Mouse (Mus musculus) stomach, embryonic 14.5 days (tissue): ENCODE data around the gene Vps11. TPM values are rescaled to one million over a fixed set of nuclear protein-coding genes. Genes with fewer than 3 reads are reported as not detected.
"Not testable (repeated sequence)": the region's sequence is repeated elsewhere in the genome, so short reads cannot be mapped to it uniquely, and the experiment has no call there.

Experiments
- ATAC-seq: fragments of 200-750 bp; cut with Nextera tagmentation; 2 replicates; pipeline ENCODE4 v1.8.0; 2017; ENCODE audit warnings: low read depth, moderate TSS enrichment; ENCODE audit not compliant: insufficient number of reproducible peaks, insufficient read depth, low FRiP score
- H3K27ac ChIP-seq: fragments of 300-500 bp; sonication (generic); 2 replicates; pipeline ENCODE4 v1.5.1; 2014; ENCODE audit warnings: mild to moderate bottlenecking, low read length, moderate library complexity, mixed read lengths
- H3K27me3 ChIP-seq: fragments of 300-500 bp; sonication (generic); 2 replicates; pipeline ENCODE4 v1.6.1; 2014; ENCODE audit warnings: low read length, control low read depth, mixed read lengths; ENCODE audit not compliant: control insufficient read depth, insufficient read depth
- H3K36me3 ChIP-seq: fragments of 300-500 bp; sonication (generic); 2 replicates; pipeline ENCODE4 v1.6.1; 2014; ENCODE audit warnings: mild to moderate bottlenecking, control low read depth, low read length, moderate library complexity, mixed read lengths; ENCODE audit not compliant: control insufficient read depth, insufficient read depth
- H3K4me1 ChIP-seq: fragments of 300-500 bp; sonication (generic); 2 replicates; pipeline ENCODE4 v1.6.1; 2014; ENCODE audit warnings: low read length, control low read depth, mixed read lengths; ENCODE audit not compliant: control insufficient read depth, insufficient read depth
- H3K4me2 ChIP-seq: fragments of 300-500 bp; sonication (generic); replicated peaks from 2 replicates; pipeline ENCODE4 v1.6.1; 2014; ENCODE audit warnings: low read depth, low read length, control low read depth
- H3K4me3 ChIP-seq: fragments of 300-500 bp; sonication (generic); 2 replicates; pipeline ENCODE4 v1.5.1; 2014; ENCODE audit warnings: low read depth, low read length, control low read depth
- H3K9ac ChIP-seq: fragments of 300-500 bp; sonication (generic); replicated peaks from 2 replicates; pipeline ENCODE4 v1.6.1; 2014; ENCODE audit warnings: low read depth, mild to moderate bottlenecking, control low read depth, low read length, moderate library complexity, mixed read lengths
- H3K9me3 ChIP-seq: fragments of 300-500 bp; sonication (generic); 2 replicates; pipeline ENCODE4 v1.6.1; 2016; ENCODE audit warnings: low read depth, low read length, control low read depth; ENCODE audit not compliant: control insufficient read depth
- WGBS: fragments of 180-500 bp; shearing (Covaris S2); extraction: QIAGEN DNeasy Blood & Tissue Kit; methylation state at CpG from one replicate; pipeline ENCODE4 v1.1.7; 2014; 5-methylcytosine and 5-hydroxymethylcytosine counted together
- polyA plus RNA-seq: library from polyadenylated mRNA; unstranded; fragments of >200 nt; fragmentation: Nextera tagmentation; extraction: Ambion mirVana; gene quantifications from 2 replicates; pipeline ENCODE4 v1.2.1, GENCODE M21; 2014

The Vps11 gene
- polyA plus RNA-seq, 1 experiment from 2014 or later = 24.5 TPM

- H3K27ac ChIP-seq, ATAC-seq, H3K27me3 ChIP-seq, H3K9me3 ChIP-seq: not testable (repeated sequence)
- Histone ChIP-seq H3K4me2 (peak overlapping the region; percentile 72), H3K36me3 (peaks cover 46% of the 10 kb centered on the region), H3K4me3 (peak overlapping the region; percentile 83), H3K9ac (peak overlapping the region; percentile 98; the same call in 1 of the 2 replicates), H3K4me1 (peaks cover 14% of the 10 kb centered on the region)
- WGBS = 29% methylated on average over 4 of the region's 4 CpGs
Measured at GRCm38 (mm10) chr9:44336513-44336912, 25.0 kb downstream of the Vps11 start.

DNA sequence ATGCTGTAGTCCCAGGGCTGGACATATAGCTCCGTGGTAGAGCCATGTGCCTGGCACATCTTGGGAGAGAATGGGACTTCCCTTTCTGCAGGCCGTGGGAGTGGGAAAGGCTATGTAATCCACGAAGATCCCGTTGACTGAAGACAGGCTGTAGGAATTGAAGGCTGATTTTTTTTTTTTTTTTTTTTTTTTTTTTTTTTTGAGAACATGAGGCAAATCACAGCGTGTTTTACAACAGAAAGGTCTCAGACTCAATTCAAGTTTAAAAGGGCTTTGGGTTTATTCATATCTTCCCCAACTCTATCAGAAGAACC lies 25.4 kb downstream of the Vps11 start:
- H3K9me3 ChIP-seq = no peaks in the 10 kb centered on the region
- WGBS = 2% methylated on average over 5 of the region's 5 CpGs
- peaks cover 51% of the 10 kb centered on the region for H3K36me3 ChIP-seq
- H3K27ac ChIP-seq = peak overlapping the region; percentile 95; the same call in 1 of the 2 replicates
- ATAC-seq = no peak
- peak overlapping the region; percentile 83 for H3K4me3 ChIP-seq
- H3K4me1 ChIP-seq = peaks cover 14% of the 10 kb centered on the region
- H3K4me2 ChIP-seq = peak overlapping the region; percentile 72
- no peaks in the 10 kb centered on the region for H3K27me3 ChIP-seq
- peak overlapping the region; percentile 98 for H3K9ac ChIP-seq

GRCm38 (mm10) chr9:44335331-44336092 lies 26.0 kb downstream of the Vps11 start:
- Histone ChIP-seq H3K9me3 (no peaks in the 10 kb centered on the region), H3K4me2 (peak overlapping the region; percentile 72), H3K36me3 (peaks cover 56% of the 10 kb centered on the region), H3K27me3 (no peaks in the 10 kb centered on the region), H3K27ac (peak overlapping the region; percentile 95), H3K4me3 (peak overlapping the region; percentile 83), H3K9ac (peak overlapping the region; percentile 98), H3K4me1 (peaks cover 14% of the 10 kb centered on the region)
- peak; percentile 15; the same call in 1 of the 2 replicates for ATAC-seq
- under 1% methylated on average over 50 of the region's 50 CpGs for WGBS

- H3K27ac ChIP-seq = peak within 1 kb of the TSS; percentile 95
Measured at GRCm38 (mm10) chr9:44334396-44335330, 26.8 kb downstream of the Vps11 start, which contains the start of gene H2afx. TSS of gene H2afx (plus strand) at chr9:44334694.

DNA sequence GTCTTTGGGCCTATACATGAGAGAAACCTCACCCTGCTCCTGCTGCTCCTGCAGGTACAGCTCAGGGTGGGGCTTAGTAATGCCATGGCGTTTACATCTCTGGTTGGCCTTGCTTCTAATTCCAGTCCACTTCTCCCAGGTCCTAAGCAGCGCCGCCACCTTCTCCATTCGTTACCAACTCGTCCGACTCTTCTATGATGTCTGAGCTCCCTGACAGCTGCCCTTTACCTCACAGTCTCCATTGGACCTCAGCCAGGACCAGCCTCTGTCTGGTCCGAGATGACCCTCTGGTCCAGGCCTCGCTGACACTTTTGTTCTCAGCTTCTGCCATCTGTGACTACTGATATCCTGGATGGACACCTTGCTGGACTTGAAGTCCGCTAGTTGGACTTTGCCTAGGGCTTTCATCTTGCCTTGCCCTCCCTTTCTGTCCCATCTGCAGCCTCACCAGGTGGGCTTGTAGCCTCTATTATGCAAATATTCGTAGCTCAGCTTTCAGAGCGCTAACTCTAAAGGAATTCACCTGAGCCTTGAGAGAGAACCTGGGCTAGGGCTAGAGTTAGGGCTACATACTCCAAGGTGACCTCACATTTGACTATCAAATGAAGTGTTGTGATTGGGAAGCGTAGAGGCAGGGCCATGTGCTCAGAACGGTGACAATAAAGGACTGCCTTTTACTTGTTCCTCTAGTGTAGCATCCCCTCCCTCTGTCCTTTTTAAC lies 28.4 kb downstream of the Vps11 start:
- no peak overlapping the region for H3K9ac ChIP-seq
- no peak overlapping the region for H3K4me3 ChIP-seq
- peaks cover 53% of the 10 kb centered on the region for H3K36me3 ChIP-seq
- H3K27me3 ChIP-seq = no peaks in the 10 kb centered on the region
- no peaks in the 10 kb centered on the region for H3K9me3 ChIP-seq
- WGBS = 96% methylated on average over 13 of the region's 13 CpGs
- peaks cover 16% of the 10 kb centered on the region for H3K4me1 ChIP-seq
- no peak overlapping the region for H3K27ac ChIP-seq
- ATAC-seq = no peak
- no peak overlapping the region for H3K4me2 ChIP-seq

More at GRCm38 (mm10) chr9:44334396-44335330, 26.8 kb downstream of the Vps11 start, which contains the start of gene H2afx:
- Histone ChIP-seq H3K4me2 (peak within 1 kb of the TSS; percentile 72), H3K9ac (peak within 1 kb of the TSS; percentile 98), H3K9me3 (no peaks in the 10 kb centered on the region), H3K27me3 (no peaks in the 10 kb centered on the region), H3K4me1 (peaks cover 14% of the 10 kb centered on the region), H3K4me3 (peak within 1 kb of the TSS; percentile 83), H3K36me3 (peaks cover 55% of the 10 kb centered on the region)
- under 1% methylated on average over 91 of the region's 91 CpGs for WGBS
- peak; percentile 95 for ATAC-seq

- ATAC-seq = no peak
- H3K27me3 ChIP-seq = no peaks in the 10 kb centered on the region
- H3K4me1 ChIP-seq = peaks cover 12% of the 10 kb centered on the region
- H3K9ac ChIP-seq = no peak overlapping the region
- H3K36me3 ChIP-seq = peaks cover 41% of the 10 kb centered on the region
- H3K9me3 ChIP-seq = no peaks in the 10 kb centered on the region
- no peak overlapping the region for H3K4me3 ChIP-seq
- no peak overlapping the region for H3K27ac ChIP-seq
- no peak overlapping the region for H3K4me2 ChIP-seq
- 93% methylated on average over 6 of the region's 6 CpGs for WGBS
Measured at GRCm38 (mm10) chr9:44330736-44331135, 30.7 kb downstream of the Vps11 start.

DNA sequence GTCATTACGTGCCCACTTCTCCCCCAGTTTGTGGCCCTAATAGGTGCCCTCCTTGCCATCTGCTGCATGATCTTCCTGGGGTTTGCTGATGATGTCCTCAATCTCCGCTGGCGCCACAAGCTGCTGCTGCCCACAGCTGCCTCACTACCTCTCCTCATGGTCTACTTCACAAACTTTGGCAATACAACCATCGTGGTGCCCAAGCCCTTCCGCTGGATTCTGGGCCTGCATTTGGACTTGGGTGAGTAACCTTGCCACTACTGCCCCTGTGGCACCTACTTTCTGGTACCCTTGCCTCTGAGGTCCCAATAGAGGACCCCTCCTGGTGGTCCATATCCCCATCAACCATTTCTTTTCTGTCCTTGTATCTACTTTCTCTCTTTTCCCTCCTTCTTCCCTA lies 33.5 kb downstream of the Vps11 start:
- Histone ChIP-seq H3K9ac (peak overlapping the region; percentile 69; the same call in 1 of the 2 replicates), H3K4me1 (peaks cover 13% of the 10 kb centered on the region), H3K36me3 (peaks cover 32% of the 10 kb centered on the region), H3K4me3 (peak overlapping the region; percentile 62; the same call in 1 of the 2 replicates), H3K9me3 (no peaks in the 10 kb centered on the region), H3K27ac (no peak overlapping the region; the same call in 1 of the 2 replicates), H3K27me3 (no peaks in the 10 kb centered on the region), H3K4me2 (peak overlapping the region; percentile 74)
- ATAC-seq = no peak
- 83% methylated on average over 5 of the region's 5 CpGs for WGBS
